Mouse (Mus musculus) olfactory bulb, adult 2 months (tissue): Measurements from ENCODE around the gene Map3k1.

Experiments used
- CTCF ChIP-seq: fragments of 200-500 bp; IDR thresholded peaks from 2 replicates; pipeline ENCODE4 v1.5.1; 2012; ENCODE audit warnings: low read depth, mild to moderate bottlenecking, low read length, moderate library complexity; ENCODE audit not compliant: insufficient read depth
- POLR2A ChIP-seq: fragments of 200-500 bp; IDR thresholded peaks from 2 replicates; pipeline ENCODE4 v1.6.1; 2012; ENCODE audit warnings: mild to moderate bottlenecking, low read depth, low read length, moderate library complexity; ENCODE audit not compliant: insufficient read depth

DNA sequence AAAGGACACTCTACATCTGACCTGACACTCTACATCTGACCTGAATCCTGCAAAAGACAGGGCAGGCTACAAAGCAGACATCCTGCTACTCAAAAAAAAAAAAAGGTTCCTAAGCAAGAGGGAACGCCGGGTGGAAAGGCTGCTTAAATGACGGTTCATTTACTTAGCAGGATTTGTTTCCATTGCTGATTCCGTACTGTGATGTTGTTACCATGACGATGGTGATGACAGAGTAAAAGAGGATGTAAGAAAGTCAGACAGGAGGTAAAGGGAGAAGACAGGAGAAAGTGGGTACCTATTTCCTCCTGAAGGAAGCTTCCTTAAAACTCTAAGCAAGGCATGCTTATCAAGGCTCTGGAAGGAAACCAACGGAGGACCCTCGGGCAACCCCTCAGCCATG is 31.6 kb downstream of the Map3k1 start:
- TF ChIP-seq POLR2A (no peak), CTCF (no peak)
